Mouse (Mus musculus): Measurements from ENCODE around the gene Glyatl3. TPM values are rescaled to one million over a fixed set of nuclear protein-coding genes. Genes with fewer than 3 reads are reported as not detected.
A peak's percentile ranks its signal among the peaks of the same experiment; 100 is the strongest.

Glyatl3 gene
- not detected in 2 replicates for polyA plus RNA-seq (2012; rRNA removed)

DNA sequence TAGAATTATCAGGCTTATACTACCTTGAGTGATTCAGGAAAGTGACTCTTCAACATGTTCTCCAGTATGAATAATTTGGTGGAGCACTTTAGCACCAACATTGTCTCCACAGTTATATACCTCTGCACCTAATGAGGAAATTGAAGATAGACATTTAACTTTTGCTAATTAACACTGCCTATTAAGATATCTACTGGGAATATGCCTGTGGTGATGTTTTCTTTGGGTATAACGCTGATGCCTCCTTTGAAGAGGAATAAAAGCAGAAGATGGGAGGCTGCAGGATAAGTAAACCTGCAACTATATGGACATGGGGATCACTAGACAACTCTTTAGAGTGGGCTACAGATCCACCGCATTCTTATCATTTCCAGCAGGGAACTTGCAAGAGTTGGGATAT is at the start of gene Glyatl3:
Gene Glyatl3, minus strand, starts transcription at position 101 of the 400 bp plus-strand sequence.
- DNase-seq (ENCODE audit: low read depth) = no peak

DNA sequence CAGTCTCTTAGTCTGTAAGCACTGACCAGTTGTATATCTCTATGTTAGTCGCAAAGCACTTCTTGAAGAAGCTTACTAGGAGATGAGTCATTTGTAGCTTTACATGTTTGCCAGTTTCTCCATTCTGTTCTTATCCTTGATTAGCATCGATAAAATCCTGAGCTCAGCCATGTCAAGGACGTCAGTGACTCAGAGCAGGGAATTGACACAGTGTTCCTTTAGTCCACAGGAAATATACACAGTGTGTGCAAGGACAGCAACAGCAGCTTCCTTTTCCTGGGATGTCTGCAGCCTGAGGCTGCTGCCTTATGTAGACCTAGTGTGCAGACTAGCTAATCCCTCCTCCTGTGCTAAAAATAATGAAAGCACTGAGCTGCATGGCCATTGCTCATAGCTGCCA is 34.4 kb upstream of the Glyatl3 start:
- no peak for DNase-seq (ENCODE audit: low read depth)

DNA sequence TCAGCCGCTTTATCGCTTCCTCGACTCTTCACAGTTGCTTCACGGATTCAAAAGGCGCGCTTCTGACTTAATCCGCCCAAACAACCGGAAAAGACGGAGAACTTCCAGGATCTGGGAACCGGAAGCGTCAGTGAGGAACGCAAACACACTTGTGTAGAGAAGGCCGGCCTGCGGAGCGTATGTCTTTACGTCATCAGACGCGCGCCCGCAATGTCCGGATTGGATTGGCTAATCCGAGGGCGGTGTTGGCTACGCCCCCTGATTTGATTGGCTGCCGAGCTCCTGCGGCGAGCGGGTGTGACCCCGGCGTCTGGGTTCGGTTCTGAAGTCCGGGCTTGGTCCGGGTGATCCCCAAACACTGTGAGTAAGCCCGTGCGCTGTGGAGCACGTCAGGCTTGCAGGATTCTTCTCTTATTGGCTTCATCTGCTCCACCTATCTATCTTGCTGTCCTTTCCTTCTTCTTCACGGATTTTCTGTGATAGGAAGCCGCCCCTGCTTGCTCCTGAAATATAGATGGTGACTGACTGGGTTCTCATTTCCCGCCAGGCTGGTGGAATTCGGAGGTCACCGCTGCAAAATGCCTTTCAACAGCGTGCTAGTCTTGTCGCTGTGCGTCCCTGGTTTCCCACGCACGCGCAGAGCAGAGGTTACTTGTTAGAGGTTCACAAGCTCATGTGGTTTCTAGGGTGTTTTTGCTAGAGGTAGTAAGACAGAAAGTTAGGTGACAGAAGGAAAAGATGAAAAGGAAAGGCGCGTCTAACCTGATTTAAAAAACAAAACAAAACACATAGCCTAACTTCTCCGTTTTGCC is 20.5 kb upstream of the Glyatl3 start, which contains the start of the genes Mut and Cenpq:
Gene Mut, plus strand, starts transcription at position 266 of the 812 bp plus-strand sequence.
Gene Cenpq, minus strand, starts transcription at position 628 of the 812 bp plus-strand sequence.
- DNase-seq (ENCODE audit: low read depth) = peak; percentile 79

DNA sequence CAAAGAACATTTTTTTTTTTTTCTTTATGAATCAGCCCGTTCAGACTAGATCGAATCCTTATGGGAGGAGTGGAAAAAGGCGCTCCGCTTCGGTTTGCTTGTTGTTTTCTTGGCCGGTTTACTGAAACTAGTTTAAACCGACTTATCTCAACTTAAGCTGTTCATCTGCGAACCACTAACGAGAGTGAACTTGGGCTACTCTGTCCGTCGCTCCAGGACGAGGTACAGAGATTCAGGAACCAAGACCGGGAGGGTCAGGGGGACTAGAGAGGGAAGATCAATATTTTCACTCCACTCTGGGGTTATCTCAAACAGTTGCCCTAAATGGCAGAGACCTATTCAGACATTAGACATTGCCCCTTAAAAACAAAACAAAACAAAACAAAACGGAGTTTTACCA is 19.8 kb upstream of the Glyatl3 start:
- DNase-seq (ENCODE audit: low read depth) = no peak

DNA sequence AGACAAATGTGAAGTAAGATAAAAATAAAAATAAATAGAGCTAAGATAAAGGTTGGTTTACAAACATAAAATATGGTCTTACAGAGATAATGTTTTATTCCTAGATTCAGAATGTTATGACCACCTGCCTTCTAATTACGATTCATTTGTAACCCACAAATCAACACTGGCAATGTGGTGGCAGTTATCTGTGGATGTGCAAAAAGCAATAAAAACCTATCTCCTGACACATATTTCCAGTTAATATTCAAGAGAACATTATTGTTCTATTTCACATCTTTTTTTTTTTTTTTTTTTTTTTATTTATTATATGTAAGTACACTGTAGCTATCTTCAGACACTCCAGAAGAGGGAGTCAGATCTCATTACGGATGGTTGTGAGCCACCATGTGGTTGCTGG is 1.3 kb upstream of the Glyatl3 start:
- no peak for DNase-seq (ENCODE audit: low read depth)

DNA sequence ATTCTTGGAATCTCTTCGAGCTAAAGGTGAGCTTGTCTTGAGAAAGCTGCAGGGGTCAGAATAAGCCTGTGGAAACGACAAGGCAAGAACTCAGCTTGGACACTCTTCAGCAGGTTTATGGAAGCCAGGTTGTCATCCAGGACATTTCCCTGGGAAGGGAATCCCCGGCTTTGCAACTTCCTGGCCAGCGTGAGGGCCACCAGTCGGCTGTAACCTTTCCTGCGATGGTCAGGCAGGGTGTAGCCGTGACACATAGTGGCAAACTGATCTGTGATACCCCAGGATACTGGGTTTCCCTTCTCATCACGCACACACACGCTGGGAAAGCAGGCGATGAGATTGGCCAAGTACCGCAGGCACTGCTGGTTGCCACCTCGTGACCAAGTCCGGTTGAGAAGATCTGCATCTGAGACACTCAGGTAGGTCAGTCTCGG is 9.4 kb downstream of the Glyatl3 start:
- no peak for DNase-seq (ENCODE audit: low read depth)

DNA sequence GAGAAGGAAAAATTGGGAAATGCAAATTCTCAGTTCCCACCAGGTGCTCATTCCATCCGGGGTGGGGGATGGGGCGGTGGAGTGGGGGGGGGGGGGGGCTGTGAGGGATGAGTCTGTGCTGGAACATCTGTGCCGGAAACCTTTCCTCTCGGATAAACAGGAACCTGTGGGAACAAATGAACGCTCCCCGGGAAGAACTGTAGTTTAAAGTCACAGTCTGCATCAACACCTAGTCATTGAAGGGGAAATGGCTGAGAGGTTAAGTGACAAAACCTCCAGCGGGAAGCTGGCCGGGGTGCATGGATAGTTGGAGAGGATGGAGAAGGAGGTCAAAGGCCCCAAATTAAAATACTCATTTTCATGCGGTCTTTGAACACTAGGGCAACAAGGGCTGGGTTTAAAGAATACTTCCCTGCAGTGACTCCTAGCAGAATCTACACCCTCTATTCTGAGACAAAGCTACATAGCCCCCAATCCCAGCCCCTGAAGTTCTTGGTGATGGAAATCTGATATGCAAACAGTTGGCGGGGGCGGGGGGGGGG is 10.0 kb downstream of the Glyatl3 start:
- no peak for DNase-seq (ENCODE audit: low read depth)

DNA sequence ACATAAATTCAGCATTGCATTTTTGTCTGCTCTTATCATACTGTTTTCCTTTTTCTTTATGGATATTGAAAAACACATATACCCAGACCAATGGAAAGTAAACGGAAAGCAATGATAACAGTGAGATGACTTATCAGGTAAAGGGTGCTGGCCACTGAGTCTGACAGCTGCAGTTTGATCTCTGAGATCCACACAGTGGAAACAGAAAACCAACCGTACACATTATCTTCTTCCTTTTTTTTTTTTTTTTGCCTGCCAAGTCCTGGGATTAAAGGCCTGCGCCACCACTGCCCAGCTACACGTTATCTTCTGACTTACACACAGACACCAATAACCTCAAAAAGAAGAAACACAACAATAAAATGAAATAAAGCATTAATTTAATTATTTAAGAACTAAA is 10.8 kb downstream of the Glyatl3 start:
- DNase-seq (ENCODE audit: low read depth) = no peak

DNA sequence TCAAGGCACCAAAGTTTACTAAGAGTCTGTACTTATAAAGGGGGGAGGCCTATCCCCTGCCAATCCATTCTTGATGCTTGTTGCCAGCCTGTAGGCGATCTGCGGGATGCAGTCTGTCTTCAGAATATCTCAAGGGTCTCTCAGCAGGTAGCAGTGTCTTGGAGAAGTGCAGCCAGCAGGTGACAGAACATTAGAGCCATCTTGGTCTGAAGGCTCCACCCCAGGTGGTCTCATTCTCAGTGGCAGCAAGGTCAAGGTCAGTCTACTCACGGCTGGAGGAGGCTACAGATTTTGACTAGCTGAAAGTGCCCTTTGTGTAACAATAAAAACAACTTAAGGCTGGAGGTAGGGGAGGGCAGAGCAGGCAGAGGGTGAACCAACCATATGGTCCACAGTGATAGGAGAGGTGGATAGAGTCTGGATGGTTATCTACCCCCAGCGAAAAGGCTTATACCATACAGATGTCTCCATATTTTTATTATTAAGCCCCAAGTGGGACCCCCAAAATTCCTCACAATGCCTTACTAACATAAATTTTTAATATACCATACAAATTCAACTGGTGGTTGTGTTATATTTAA is 14.3 kb downstream of the Glyatl3 start:
- DNase-seq (ENCODE audit: low read depth) = no peak

DNA sequence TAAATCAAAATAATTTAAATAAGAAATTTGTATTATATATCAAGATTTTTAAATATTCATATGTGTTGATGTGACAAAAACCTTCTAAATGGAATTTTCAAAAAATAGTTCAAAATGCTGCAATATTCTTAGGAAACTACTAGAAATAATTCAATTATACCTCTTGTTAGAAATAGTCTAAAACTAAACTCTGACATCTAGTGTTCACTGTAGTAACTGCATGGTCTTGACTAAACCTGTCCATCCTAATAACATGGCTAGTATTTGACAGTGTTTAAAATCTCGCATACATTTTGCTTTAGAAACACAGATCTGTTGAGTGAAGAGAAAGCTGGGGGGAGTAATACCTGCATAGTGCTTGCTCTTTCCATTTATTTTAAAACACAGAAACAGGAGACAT is 17.3 kb downstream of the Glyatl3 start:
- no peak for DNase-seq (ENCODE audit: low read depth)

DNA sequence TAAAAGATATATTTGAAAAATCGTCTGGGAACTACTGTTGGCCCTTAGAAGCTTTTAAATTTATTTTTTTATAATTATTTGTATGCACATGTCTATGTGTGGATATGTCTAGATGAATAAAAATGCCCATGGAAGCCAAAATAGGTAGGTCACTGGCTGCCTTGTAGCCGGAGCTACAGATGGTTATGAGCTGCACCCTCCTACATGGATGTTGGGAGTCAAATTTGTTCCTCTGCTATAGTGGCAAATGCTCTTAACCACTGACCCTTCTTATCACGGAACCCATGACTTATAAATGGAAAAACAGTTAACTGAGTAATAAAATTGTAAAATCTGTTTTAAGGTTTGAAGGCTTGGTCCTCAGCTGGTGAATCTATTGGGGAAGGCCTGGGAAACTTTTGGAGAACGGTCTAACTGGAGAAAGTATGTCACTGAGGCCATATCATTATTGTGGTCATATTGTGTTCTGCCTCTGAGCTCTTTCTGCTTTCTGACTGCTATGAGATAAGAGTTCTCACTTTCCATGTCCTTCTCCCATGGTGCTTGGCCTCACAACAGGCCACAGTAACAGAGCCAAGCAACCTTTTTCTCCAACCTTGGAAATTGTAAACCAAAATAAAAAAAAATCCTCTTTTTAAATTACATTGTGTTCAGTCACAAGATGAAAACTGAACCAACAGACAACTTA is 26.2 kb downstream of the Glyatl3 start:
- DNase-seq (ENCODE audit: low read depth) = no peak

DNA sequence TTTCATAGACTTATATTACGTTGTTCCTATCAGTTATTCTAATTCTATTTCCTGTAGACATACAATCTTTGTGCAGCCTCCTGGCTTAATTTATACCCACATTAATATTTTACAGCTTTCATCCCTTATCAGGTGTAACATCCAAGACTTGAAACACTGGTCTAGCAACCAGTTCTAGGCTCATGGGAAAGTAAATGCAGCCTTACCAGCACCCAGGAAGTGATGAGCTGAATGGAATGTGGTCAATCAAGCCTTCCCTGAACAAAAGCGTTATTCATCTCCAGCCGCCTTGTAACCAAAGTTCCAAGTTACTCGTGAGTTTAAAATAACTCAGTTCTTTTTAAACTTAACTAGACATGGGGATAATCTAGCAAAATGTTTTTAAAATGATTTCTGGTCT is 29.0 kb downstream of the Glyatl3 start:
- peak; percentile 34 for DNase-seq (ENCODE audit: low read depth)

DNA sequence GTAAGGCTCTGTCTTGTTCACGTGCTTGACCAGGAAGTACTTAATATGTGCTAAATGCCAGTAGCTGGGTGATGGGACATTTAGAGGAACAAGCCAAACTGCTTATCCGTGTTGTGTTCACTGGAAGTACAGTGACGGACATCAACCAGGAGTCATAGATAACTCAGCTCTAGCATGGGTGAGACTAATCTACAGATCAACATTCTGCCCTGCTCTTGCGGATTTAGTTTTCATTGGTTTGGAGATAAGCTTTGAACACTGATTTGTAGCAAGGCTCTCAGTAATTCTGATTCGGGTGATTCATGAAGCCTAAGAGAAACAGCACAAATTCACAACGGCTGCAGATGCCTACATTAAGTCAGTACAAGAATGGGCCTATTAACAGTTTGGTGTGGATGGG is 32.0 kb downstream of the Glyatl3 start:
- no peak for DNase-seq (ENCODE audit: low read depth)

DNA sequence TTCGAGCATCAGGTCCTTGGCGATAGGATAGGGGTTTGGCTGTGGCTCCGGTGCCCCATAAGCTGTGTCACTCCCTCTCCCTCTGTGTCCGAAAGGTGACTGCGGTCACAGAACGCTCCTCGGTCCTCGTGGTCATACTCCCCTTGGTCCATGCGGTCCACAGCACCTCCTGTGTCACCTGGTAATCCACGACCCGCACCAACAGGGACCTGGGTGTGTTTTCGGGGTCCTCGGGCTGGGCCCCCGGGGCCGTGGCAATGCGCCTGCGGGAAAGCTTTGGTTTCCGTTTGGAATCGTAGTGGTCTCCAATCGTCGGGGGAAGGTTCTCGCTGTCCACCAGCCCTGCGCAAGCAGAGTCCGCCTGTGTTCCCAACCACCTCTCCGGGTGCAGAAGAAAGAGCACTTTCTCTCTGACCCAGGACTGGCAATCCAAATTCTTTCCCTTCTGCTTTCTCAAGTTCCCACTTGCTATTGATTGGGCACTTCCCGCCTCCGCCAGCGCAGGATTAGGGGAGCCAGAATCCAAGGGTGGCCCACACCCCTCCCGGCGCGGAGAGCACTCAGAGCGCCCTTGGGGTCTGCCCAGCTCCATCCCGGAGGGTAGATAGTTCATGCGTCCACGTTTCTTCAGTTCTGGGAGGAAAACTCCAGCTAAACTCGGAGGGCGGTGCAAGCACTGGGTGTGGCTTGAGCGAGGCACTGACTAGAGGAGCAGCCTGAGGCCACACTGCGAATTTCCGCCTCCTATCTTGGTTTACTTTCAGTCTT is 34.0 kb downstream of the Glyatl3 start, which contains the start of gene 9130008F23Rik:
Gene 9130008F23Rik, minus strand, starts transcription at position 636 of the 768 bp plus-strand sequence.
- DNase-seq (ENCODE audit: low read depth) = no peak

DNA sequence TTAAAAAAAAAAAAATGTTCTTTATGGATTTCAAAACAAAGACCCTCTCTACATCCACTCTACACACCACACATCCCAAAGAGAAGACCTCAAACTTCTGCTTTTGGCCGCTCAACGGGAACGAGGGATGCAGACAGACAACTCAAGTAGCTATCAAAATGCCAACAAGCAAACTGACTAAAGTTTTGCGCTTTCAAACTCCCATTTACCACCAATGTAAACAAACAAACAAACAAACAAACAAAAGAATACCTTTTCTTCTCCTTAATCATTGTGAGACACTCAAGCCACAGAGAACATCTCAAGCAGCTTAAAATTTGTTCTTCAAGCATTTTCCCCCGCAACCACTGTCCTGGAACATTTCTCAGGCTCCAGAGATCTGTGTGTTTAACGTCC is 34.6 kb downstream of the Glyatl3 start:
- DNase-seq (ENCODE audit: low read depth) = no peak

DNA sequence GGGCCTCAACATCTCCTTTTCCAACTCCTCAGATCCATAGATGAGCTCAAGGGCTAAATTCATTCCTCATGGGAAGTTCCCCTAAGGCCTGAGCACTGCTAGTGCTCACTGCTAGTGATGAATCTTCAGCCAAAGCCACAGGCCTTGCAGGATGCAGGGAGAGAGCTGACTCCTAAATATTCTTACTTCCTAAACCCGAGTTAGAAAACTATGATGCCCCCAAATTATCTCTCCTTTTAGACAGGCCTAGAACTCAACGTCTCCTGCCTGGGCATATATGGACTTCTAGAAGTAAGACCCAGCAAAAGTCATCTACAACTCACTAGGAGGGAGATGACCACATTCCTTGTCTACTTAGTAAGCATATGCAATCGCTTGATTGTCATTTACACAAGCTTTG is 36.4 kb downstream of the Glyatl3 start:
- no peak for DNase-seq (ENCODE audit: low read depth)

DNA sequence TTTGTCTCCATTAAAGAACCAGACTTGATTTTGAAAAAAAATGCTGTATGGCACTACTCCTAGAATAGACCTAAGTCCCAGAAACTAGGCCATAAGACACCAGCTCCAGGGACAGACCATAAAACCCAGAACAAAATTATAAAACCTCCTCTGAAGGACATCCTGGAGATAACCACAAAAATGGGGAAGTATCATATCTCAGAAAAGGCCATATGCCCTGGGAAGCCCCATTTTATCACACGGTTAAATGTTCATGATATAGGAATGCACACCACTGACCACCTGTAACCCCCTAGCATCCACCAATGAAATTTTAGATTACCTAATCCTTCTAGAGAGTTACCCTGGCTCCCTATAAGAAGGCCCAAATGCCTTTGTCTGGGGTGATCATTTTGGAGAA is 38.6 kb downstream of the Glyatl3 start:
- DNase-seq (ENCODE audit: low read depth) = no peak

DNA sequence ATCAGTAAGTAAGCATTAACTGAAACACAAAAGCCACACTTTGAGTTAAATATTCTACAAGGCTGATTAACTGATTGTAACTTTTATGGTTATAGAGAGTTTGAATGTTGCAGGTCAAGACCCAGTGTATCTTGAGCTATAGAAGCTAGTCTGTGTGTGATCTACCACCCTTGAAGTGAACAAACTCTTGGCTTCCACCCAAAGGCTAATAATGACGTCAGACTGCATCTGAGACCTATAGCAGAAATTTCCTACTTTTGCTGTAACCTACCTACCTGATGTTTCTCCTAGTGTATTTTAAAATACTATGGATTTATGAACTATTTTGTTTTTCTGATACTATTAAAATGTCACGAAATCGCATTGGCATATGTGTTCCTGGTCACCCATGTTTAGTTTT is 39.4 kb downstream of the Glyatl3 start:
- DNase-seq (ENCODE audit: low read depth) = no peak

DNA sequence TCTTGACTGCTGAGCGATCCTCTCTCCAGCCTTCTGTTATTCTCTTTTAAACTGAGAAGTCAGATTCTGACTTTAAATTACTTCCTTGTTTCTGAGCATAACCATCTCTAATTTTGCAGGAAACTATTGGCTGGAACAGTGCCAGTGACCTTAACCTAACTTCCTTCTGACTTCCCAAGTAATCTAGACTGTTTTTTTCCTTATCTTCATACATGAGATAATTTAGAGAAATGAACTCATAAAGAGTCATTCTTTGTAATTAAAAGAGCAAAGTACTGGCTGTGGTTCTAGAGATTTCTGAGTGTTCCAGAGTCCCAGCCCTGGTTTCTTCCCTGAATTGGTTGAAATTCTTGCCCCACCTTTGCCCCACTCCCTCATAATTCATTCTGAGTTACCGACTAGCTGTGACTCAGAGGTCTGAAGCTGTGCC is 40.6 kb downstream of the Glyatl3 start:
- DNase-seq (ENCODE audit: low read depth) = no peak

DNA sequence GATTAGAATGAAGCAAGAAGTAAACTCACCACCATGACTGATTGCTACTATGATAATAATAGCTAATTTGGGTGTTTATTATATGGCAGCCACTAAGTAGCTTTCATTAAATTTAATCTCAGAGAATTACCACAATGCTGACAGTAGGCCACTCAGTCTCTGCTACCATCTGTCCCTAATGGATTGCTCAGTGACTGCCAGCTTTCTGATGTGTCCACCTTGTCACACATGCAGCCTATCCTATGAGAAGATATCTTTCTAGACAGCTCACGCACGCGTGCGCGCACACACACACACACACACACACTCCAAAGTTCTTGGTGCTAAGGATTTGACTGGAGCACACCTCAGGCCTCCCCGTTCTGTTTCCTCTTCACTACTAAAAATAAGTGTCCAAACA is 41.5 kb downstream of the Glyatl3 start:
- DNase-seq (ENCODE audit: low read depth) = no peak

DNA sequence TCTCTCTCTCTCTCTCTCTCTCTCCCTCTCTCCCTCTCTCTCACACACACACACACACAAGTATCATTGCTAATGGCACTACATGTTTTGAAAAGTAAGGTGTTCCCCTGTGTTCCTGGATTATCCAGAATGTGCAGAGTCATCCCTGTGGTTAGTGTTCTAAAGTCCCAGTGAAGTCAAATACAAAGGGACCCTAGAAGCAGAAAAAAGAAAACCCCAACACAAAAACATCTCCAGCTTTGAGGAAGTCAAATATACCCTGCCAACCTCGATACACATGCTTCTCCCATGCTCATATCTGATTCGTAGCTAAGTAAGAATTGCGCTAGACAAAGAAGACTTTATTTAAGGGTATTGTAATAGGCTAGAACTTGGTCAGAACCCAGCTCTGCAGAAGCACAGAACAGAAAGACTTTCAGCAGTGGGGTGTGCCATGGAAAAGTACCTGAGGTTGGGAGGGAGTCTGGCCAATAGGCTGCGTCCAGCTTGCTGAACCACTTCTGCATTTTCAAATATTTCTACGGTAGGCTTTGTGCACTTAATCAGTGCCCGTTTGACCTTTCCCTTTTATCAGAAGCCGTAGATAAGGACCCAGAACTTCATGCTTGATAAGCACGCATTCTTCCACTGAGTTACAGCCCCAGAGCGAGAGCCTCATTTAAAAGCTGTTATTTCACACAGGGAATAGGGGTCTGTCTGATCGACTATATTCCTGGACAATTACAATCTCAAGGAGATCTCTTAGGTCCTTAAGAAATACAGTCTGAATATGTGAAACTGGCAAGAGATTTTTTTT is 45.0 kb downstream of the Glyatl3 start:
- no peak for DNase-seq (ENCODE audit: low read depth)
